Mouse (Mus musculus): ENCODE measurements around the gene Itga9. TPM values are rescaled to one million over a fixed set of nuclear protein-coding genes. Genes with fewer than 3 reads are reported as not detected.
A peak's percentile ranks its signal among the peaks of the same experiment; 100 is the strongest.

The Itga9 gene
- polyA plus RNA-seq, 1 experiment from 2014 or later = 4.0 TPM

GRCm38 (mm10) chr9:118663938-118664337 lies 57.4 kb downstream of the Itga9 start:
- DNase-seq (ENCODE audit: low spot score) = no peak
- WGBS = 76% methylated on average over 6 of the region's 6 CpGs
- Histone ChIP-seq H3K4me1 (no peaks in the 10 kb centered on the region), H3K27ac (replicated peaks) (no peak overlapping the region), H3K27me3 (ENCODE audit: low read depth, poor library complexity, severe bottlenecking) (no peaks in the 10 kb centered on the region), H3K9me3 (replicated peaks) (no peaks in the 10 kb centered on the region), H3K36me3 (peaks cover 2% of the 10 kb centered on the region; the same call in 1 of the 2 replicates), H3K4me3 (no peak overlapping the region)

- Histone ChIP-seq H3K27me3 (ENCODE audit: low read depth, poor library complexity, severe bottlenecking) (no peaks in the 10 kb centered on the region), H3K27ac (replicated peaks) (no peak overlapping the region), H3K4me1 (no peaks in the 10 kb centered on the region), H3K9me3 (replicated peaks) (no peaks in the 10 kb centered on the region), H3K4me3 (no peak overlapping the region), H3K36me3 (peaks cover 4% of the 10 kb centered on the region; the same call in 1 of the 2 replicates)
- no peak for DNase-seq (ENCODE audit: low spot score)
- WGBS = 86% methylated on average over 3 of the region's 3 CpGs
Observed at GRCm38 (mm10) chr9:118666069-118666468, 59.6 kb downstream of the Itga9 start.

GRCm38 (mm10) chr9:118669696-118670095 lies 63.2 kb downstream of the Itga9 start:
- WGBS = 81% methylated on average over 3 of the region's 3 CpGs
- peaks cover 4% of the 10 kb centered on the region; the same call in 1 of the 2 replicates for H3K36me3 ChIP-seq

GRCm38 (mm10) chr9:118674277-118674676 lies 67.8 kb downstream of the Itga9 start:
- 89% methylated on average over 12 of the region's 12 CpGs for WGBS
- H3K4me3 ChIP-seq = no peak overlapping the region
- H3K4me1 ChIP-seq = peaks cover 26% of the 10 kb centered on the region
- H3K27me3 ChIP-seq (ENCODE audit: low read depth, poor library complexity, severe bottlenecking) = no peaks in the 10 kb centered on the region
- no peak for DNase-seq (ENCODE audit: low spot score)
- no peaks in the 10 kb centered on the region for H3K9me3 ChIP-seq (replicated peaks)
- H3K36me3 ChIP-seq = 0 out of 2 replicates have a peak, but pooled peaks cover 4% of the 10 kb centered on the region
- H3K27ac ChIP-seq (replicated peaks) = no peak overlapping the region

More at GRCm38 (mm10) chr9:118669696-118670095, 63.2 kb downstream of the Itga9 start:
- H3K4me1 ChIP-seq = no peaks in the 10 kb centered on the region
- H3K9me3 ChIP-seq (replicated peaks) = no peaks in the 10 kb centered on the region
- DNase-seq (ENCODE audit: low spot score) = no peak
- H3K4me3 ChIP-seq = no peak overlapping the region
- H3K27me3 ChIP-seq (ENCODE audit: low read depth, poor library complexity, severe bottlenecking) = no peaks in the 10 kb centered on the region
- no peak overlapping the region for H3K27ac ChIP-seq (replicated peaks)

DNA sequence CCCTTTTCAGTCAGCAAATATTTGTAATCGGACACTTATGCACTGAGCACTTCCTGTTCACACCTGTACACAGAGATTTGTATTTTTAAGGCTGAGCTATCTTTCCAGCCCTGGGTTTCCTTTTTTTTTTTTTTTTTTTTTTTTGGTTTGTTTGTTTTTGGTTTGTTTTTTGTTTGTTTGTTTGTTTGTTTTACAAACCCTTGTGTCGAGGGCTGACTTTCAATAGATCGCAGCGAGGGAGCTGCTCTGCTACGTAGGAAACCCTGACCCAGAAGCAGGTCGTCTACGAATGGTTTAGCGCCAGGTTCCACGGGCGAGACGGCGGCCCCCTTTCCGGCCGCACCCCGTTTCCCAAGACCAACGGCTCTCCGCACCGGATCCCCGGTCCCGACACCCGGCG lies 68.3 kb downstream of the Itga9 start:
- no peak overlapping the region for H3K4me3 ChIP-seq
- H3K27ac ChIP-seq (replicated peaks) = no peak overlapping the region
- 0 out of 2 replicates have a peak, but pooled peaks cover 4% of the 10 kb centered on the region for H3K36me3 ChIP-seq
- H3K9me3 ChIP-seq (replicated peaks) = no peaks in the 10 kb centered on the region
- peak; percentile 28 for DNase-seq (ENCODE audit: low spot score)
- H3K4me1 ChIP-seq = peaks cover 26% of the 10 kb centered on the region
- WGBS = 90% methylated on average over 22 of the region's 22 CpGs
- no peaks in the 10 kb centered on the region for H3K27me3 ChIP-seq (ENCODE audit: low read depth, poor library complexity, severe bottlenecking)

DNA sequence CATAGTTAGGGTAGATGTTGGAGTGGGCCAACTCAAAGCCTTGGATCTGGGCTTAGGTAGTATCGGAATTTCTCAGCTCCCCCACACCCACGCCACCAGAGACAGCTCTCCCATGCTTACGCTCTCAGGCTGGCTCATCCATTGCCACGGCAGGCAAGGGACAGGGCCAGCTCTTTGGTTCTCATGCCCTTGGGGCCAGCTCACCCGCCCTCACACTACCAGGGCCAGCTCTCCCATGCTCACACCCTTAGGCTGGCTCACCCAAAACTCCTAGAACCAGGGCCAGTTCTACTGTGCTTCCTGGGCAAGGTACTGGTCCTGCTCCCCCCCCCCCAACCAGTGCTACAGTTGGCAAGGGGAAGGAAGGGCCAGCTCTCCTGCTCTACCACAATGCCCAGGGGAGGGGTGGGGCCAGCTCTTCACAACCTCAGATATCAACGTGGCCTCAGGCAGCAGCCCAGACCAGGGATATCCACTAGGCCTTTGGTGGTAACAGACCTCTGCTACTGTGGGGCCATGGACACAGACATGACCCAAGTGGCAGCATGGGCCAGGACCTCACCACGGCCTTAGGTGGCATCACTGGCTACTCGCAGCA lies 69.2 kb downstream of the Itga9 start:
- Histone ChIP-seq H3K27ac (replicated peaks) (no peak overlapping the region), H3K27me3 (ENCODE audit: low read depth, poor library complexity, severe bottlenecking) (no peaks in the 10 kb centered on the region), H3K4me3 (no peak overlapping the region), H3K36me3 (0 out of 2 replicates have a peak, but pooled peaks cover 4% of the 10 kb centered on the region), H3K9me3 (replicated peaks) (no peaks in the 10 kb centered on the region), H3K4me1 (peaks cover 26% of the 10 kb centered on the region)
- no peak for DNase-seq (ENCODE audit: low spot score)
- WGBS = 93% methylated on average over 8 of the region's 8 CpGs

DNA sequence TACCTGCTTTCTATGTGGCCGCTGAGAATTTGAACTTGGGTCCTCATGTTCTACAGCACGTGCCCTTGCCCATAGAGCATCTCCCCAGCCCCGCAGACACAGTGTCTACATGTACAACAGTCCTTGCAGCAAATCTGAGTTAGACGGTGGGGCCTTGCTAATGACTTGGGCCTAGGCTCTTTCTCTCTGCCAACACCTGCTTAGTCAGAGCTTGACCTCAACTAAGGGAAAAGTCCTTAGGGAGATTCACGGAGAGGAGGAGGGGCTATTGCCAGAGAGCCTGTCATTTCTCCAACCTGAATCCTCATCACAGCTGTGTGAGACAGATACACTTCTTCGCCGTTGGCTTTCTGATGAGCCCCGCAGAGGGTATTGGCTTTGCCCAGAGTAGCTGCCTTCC lies 70.2 kb downstream of the Itga9 start:
- no peak overlapping the region for H3K27ac ChIP-seq (replicated peaks)
- 86% methylated on average over 8 of the region's 8 CpGs for WGBS
- peaks cover 26% of the 10 kb centered on the region for H3K4me1 ChIP-seq
- no peak overlapping the region for H3K4me3 ChIP-seq
- no peak for DNase-seq (ENCODE audit: low spot score)
- no peaks in the 10 kb centered on the region for H3K9me3 ChIP-seq (replicated peaks)
- H3K27me3 ChIP-seq (ENCODE audit: low read depth, poor library complexity, severe bottlenecking) = no peaks in the 10 kb centered on the region
- H3K36me3 ChIP-seq = no peaks in the 10 kb centered on the region

- Histone ChIP-seq H3K27ac (replicated peaks) (peak overlapping the region; percentile 28), H3K27me3 (ENCODE audit: low read depth, poor library complexity, severe bottlenecking) (no peaks in the 10 kb centered on the region), H3K9me3 (replicated peaks) (no peaks in the 10 kb centered on the region), H3K4me1 (peaks cover 26% of the 10 kb centered on the region), H3K36me3 (no peaks in the 10 kb centered on the region), H3K4me3 (no peak overlapping the region)
- WGBS = 55% methylated on average over 9 of the region's 9 CpGs
- no peak for DNase-seq (ENCODE audit: low spot score)
Observed at GRCm38 (mm10) chr9:118677349-118677748, 70.9 kb downstream of the Itga9 start.

DNA sequence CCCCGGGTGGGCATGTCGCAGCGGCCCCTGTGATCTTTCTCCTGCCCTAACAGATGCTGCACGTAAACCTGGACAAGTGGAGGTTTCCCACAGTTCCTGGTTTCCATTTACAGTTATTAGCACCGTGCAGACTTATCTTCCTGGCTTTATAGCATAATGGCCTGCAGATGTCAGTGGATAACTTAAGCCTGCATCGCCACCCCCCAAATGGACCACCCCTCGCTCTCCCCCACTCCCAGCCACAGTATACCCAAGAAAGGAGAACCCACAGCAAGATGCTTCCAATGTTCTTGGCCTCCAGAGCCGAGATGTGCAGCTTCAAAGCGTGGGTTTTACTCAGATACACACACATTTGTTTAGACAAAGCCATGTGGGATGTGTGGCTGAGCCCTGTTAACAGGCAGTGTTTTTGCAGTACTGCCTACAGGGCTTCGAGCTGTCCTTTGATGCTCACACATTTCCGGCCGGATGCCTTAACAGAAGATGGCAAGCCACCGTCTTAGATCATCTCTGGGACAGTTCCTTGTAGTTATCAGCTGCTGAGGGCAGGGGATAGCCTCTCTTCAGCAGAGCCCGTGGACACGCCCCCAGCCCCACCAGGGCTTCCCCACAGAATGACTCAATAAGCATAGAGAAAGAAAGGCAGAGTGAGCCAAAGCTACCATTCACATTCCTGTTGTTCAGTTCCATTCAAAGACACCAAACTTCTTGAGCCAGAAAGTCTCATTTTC lies 71.7 kb downstream of the Itga9 start:
- H3K9me3 ChIP-seq (replicated peaks) = no peaks in the 10 kb centered on the region
- WGBS = 57% methylated on average over 15 of the region's 15 CpGs
- no peaks in the 10 kb centered on the region for H3K36me3 ChIP-seq
- H3K4me1 ChIP-seq = peaks cover 26% of the 10 kb centered on the region
- H3K27ac ChIP-seq (replicated peaks) = 0 out of 2 replicates have a peak overlapping the region, but pooled peaks have one; percentile 0
- peak; percentile 20 for DNase-seq (ENCODE audit: low spot score)
- H3K27me3 ChIP-seq (ENCODE audit: low read depth, poor library complexity, severe bottlenecking) = no peaks in the 10 kb centered on the region
- H3K4me3 ChIP-seq = no peak overlapping the region

DNA sequence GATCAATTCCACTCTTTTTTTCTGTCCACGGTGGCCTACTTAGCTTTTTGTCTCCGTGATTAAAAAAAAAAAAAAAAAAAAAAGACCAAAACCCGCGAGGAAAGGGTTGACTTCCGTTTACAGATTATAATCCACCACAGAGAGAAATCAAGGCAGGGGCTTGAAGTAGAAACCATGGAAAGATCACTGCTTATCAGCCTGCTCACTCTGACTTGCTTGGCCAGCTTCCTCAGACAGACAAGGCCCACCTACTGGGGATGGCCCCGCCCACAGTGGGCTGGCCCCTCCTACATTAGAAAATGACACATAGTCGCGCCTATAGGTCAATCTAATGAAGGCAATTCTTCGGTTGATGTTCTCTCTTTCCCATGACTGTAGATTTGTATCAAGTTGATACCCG lies 72.3 kb downstream of the Itga9 start:
- Histone ChIP-seq H3K9me3 (replicated peaks) (no peaks in the 10 kb centered on the region), H3K27me3 (ENCODE audit: low read depth, poor library complexity, severe bottlenecking) (no peaks in the 10 kb centered on the region), H3K36me3 (no peaks in the 10 kb centered on the region), H3K4me1 (peaks cover 26% of the 10 kb centered on the region), H3K27ac (replicated peaks) (no peak overlapping the region), H3K4me3 (no peak overlapping the region)
- WGBS = 77% methylated on average over 10 of the region's 10 CpGs
- no peak for DNase-seq (ENCODE audit: low spot score)

GRCm38 (mm10) chr9:118681506-118681905 lies 75.0 kb downstream of the Itga9 start:
- H3K9me3 ChIP-seq (replicated peaks) = no peaks in the 10 kb centered on the region
- 87% methylated on average over 6 of the region's 6 CpGs for WGBS
- no peak for DNase-seq (ENCODE audit: low spot score)
- no peak overlapping the region for H3K27ac ChIP-seq (replicated peaks)
- no peaks in the 10 kb centered on the region for H3K27me3 ChIP-seq (ENCODE audit: low read depth, poor library complexity, severe bottlenecking)
- H3K4me3 ChIP-seq = no peak overlapping the region
- peaks cover 25% of the 10 kb centered on the region for H3K4me1 ChIP-seq
- H3K36me3 ChIP-seq = no peaks in the 10 kb centered on the region

- peaks cover 24% of the 10 kb centered on the region for H3K4me1 ChIP-seq
- WGBS = 93% methylated on average over 8 of the region's 8 CpGs
- no peak for DNase-seq (ENCODE audit: low spot score)
Observed at GRCm38 (mm10) chr9:118682154-118682553, 75.7 kb downstream of the Itga9 start.

GRCm38 (mm10) chr9:118683507-118683906 lies 77.0 kb downstream of the Itga9 start:
- Histone ChIP-seq H3K36me3 (no peaks in the 10 kb centered on the region), H3K9me3 (replicated peaks) (no peaks in the 10 kb centered on the region), H3K4me1 (peaks cover 24% of the 10 kb centered on the region), H3K27me3 (ENCODE audit: low read depth, poor library complexity, severe bottlenecking) (no peaks in the 10 kb centered on the region), H3K27ac (replicated peaks) (no peak overlapping the region), H3K4me3 (no peak overlapping the region)
- no peak for DNase-seq (ENCODE audit: low spot score)
- WGBS = 93% methylated on average over 7 of the region's 7 CpGs

More at GRCm38 (mm10) chr9:118682154-118682553, 75.7 kb downstream of the Itga9 start:
- no peak overlapping the region for H3K27ac ChIP-seq (replicated peaks)
- H3K9me3 ChIP-seq (replicated peaks) = no peaks in the 10 kb centered on the region
- H3K27me3 ChIP-seq (ENCODE audit: low read depth, poor library complexity, severe bottlenecking) = no peaks in the 10 kb centered on the region
- H3K36me3 ChIP-seq = no peaks in the 10 kb centered on the region
- H3K4me3 ChIP-seq = no peak overlapping the region

Data from midbrain, embryonic 10.5 days (tissue).